Mouse (Mus musculus) CH12.LX (cell line): ENCODE measurements around the gene Srebf2.

Experiments used
- CTCF ChIP-seq, 2 experiments: IDR thresholded peaks in 1 of 2; conservative IDR thresholded peaks in 1 of 2; 2 replicates each; pipeline ENCODE4 v1.5.1; 2011 to 2012; ENCODE audit warnings: low read depth in 2 of 2, low read length in 2 of 2, improper control_type of control experiment in 1 of 2, inconsistent platforms in 1 of 2, mild to moderate bottlenecking in 1 of 2, moderate library complexity in 1 of 2
- EP300 ChIP-seq: IDR thresholded peaks from 2 replicates; pipeline ENCODE4 v1.6.1; 2011; ENCODE audit warnings: low read length, improper control_type of control experiment
- ETS1 ChIP-seq: conservative IDR thresholded peaks from 2 replicates; pipeline ENCODE4 v1.6.1; 2012; ENCODE audit warnings: low read depth, mild to moderate bottlenecking, inconsistent platforms, low read length, improper control_type of control experiment, moderate library complexity

- TF ChIP-seq EP300 (no peak), CTCF (conservative IDR thresholded peaks at IDR 0.05 in 1 of 2, IDR thresholded peaks at IDR 0.05 in 1 of 2; ENCODE audit: low read depth in 2 of 2, low read length in 2 of 2) (no peak), ETS1 (no peak)
These were observed 5.0 kb downstream of the Srebf2 start for GRCm38 (mm10) chr15:82152022-82152421.
